Mouse (Mus musculus) liver, embryonic 16.5 days (tissue): Measurements from ENCODE around the gene Rngtt. TPM values are rescaled to one million over a fixed set of nuclear protein-coding genes. Genes with fewer than 3 reads are reported as not detected.
"Not testable (repeated sequence)": the region's sequence is repeated elsewhere in the genome, so short reads cannot be mapped to it uniquely, and the experiment has no call there.

Experiments used
- ATAC-seq: fragments of 200-750 bp; cut with Nextera tagmentation; 2 replicates; pipeline ENCODE4 v1.8.0; 2017; ENCODE audit warnings: low read depth, mild to moderate bottlenecking, moderate number of reproducible peaks, moderate library complexity
- H3K27ac ChIP-seq: fragments of 300-500 bp; sonication (generic); 2 replicates; pipeline ENCODE4 v1.5.1; 2014; ENCODE audit warnings: mild to moderate bottlenecking, low read length
- H3K27me3 ChIP-seq: fragments of 300-500 bp; sonication (generic); 2 replicates; pipeline ENCODE4 v1.6.1; 2014; ENCODE audit warnings: low read depth, low read length, mixed read lengths; ENCODE audit not compliant: control insufficient read depth, insufficient read depth
- H3K36me3 ChIP-seq: fragments of 300-500 bp; sonication (generic); 2 replicates; pipeline ENCODE4 v1.6.1; 2014; ENCODE audit warnings: mild to moderate bottlenecking; ENCODE audit not compliant: control insufficient read depth, insufficient read depth
- H3K4me1 ChIP-seq: fragments of 300-500 bp; sonication (generic); 2 replicates; pipeline ENCODE4 v1.6.1; 2014; ENCODE audit warnings: low read depth, low read length, mixed read lengths; ENCODE audit not compliant: control insufficient read depth
- H3K4me2 ChIP-seq: fragments of 300-500 bp; sonication (generic); 2 replicates; pipeline ENCODE4 v1.6.1; 2014; ENCODE audit warnings: low read depth, low read length, mixed read lengths
- H3K4me3 ChIP-seq: fragments of 300-500 bp; sonication (generic); 2 replicates; pipeline ENCODE4 v1.5.1; 2014; ENCODE audit warnings: low read depth, mild to moderate bottlenecking, low read length
- H3K9ac ChIP-seq: fragments of 300-500 bp; sonication (generic); 2 replicates; pipeline ENCODE4 v1.6.1; 2014; ENCODE audit warnings: low read depth, low read length
- H3K9me3 ChIP-seq: fragments of 300-500 bp; sonication (generic); replicated peaks from 2 replicates; pipeline ENCODE4 v1.6.1; 2016; ENCODE audit warnings: low read length; ENCODE audit not compliant: control insufficient read depth
- WGBS: fragments of 180-500 bp; shearing (Covaris S2); extraction: QIAGEN DNeasy Blood & Tissue Kit; methylation state at CpG from one replicate; pipeline ENCODE4 v1.1.7; 2014; ENCODE audit not compliant: insufficient replicate concordance; 5-methylcytosine and 5-hydroxymethylcytosine counted together
- polyA plus RNA-seq: library from polyadenylated mRNA; unstranded; fragments of >200 nt; fragmentation: Nextera tagmentation; extraction: Ambion mirVana; gene quantifications from 2 replicates; pipeline ENCODE4 v1.2.1, GENCODE M21; 2015

Gene Rngtt
- polyA plus RNA-seq, 1 experiment from 2014 or later, result 13.3 TPM

- no peaks in the 10 kb centered on the region for H3K4me1 ChIP-seq
- no peaks in the 10 kb centered on the region for H3K36me3 ChIP-seq
- H3K4me3 ChIP-seq, result no peak overlapping the region
- no peak overlapping the region for H3K27ac ChIP-seq
- no peak overlapping the region for H3K4me2 ChIP-seq
- WGBS, result 76% methylated on average over 1 of the region's 1 CpGs
- no peaks in the 10 kb centered on the region; the same call in 1 of the 2 replicates for H3K9me3 ChIP-seq
- no peak for ATAC-seq
- no peaks in the 10 kb centered on the region for H3K27me3 ChIP-seq
- H3K9ac ChIP-seq, result no peak overlapping the region
Observed at GRCm38 (mm10) chr4:33303057-33303456, 7.1 kb upstream of the Rngtt start.

- H3K4me3 ChIP-seq, result no peak overlapping the region
- H3K27me3 ChIP-seq, result no peaks in the 10 kb centered on the region
- no peak for ATAC-seq
- peaks cover 17% of the 10 kb centered on the region for H3K4me1 ChIP-seq
- no peak overlapping the region for H3K27ac ChIP-seq
- no peak overlapping the region for H3K4me2 ChIP-seq
- 64% methylated on average over 4 of the region's 4 CpGs for WGBS
- no peaks in the 10 kb centered on the region for H3K36me3 ChIP-seq
- no peaks in the 10 kb centered on the region; the same call in 1 of the 2 replicates for H3K9me3 ChIP-seq
- H3K9ac ChIP-seq, result no peak overlapping the region
Observed at GRCm38 (mm10) chr4:33307146-33307545, 3.0 kb upstream of the Rngtt start.

- H3K36me3 ChIP-seq, result no peaks in the 10 kb centered on the region
- peaks cover 19% of the 10 kb centered on the region for H3K4me1 ChIP-seq
- no peak for ATAC-seq
- WGBS, result 5% methylated on average over 12 of the region's 12 CpGs
- peak overlapping the region; percentile 84 for H3K4me2 ChIP-seq
- H3K9ac ChIP-seq, result peak overlapping the region; percentile 88
- peak overlapping the region; percentile 92 for H3K4me3 ChIP-seq
- H3K9me3 ChIP-seq, result no peaks in the 10 kb centered on the region
- H3K27me3 ChIP-seq, result no peaks in the 10 kb centered on the region
- peak overlapping the region; percentile 13; the same call in 1 of the 2 replicates for H3K27ac ChIP-seq
Observed at GRCm38 (mm10) chr4:33310840-33311437, 828 bp downstream of the Rngtt start.

- not testable (repeated sequence) for H3K4me3 ChIP-seq, H3K27me3 ChIP-seq, H3K27ac ChIP-seq, H3K9ac ChIP-seq, H3K9me3 ChIP-seq, ATAC-seq, H3K4me2 ChIP-seq, H3K36me3 ChIP-seq
- 97% methylated on average over 6 of the region's 8 CpGs for WGBS
- H3K4me1 ChIP-seq, result peaks cover 17% of the 10 kb centered on the region
Observed at GRCm38 (mm10) chr4:33314150-33314549, 4.0 kb downstream of the Rngtt start.

GRCm38 (mm10) chr4:33315840-33316239 lies 5.7 kb downstream of the Rngtt start:
- Histone ChIP-seq H3K36me3 (no peaks in the 10 kb centered on the region), H3K9ac (no peak overlapping the region), H3K4me2 (no peak overlapping the region), H3K27me3 (no peaks in the 10 kb centered on the region), H3K4me1 (peaks cover 12% of the 10 kb centered on the region), H3K9me3 (no peaks in the 10 kb centered on the region), H3K4me3 (no peak overlapping the region), H3K27ac (no peak overlapping the region)
- 57% methylated on average over 5 of the region's 5 CpGs for WGBS
- ATAC-seq, result no peak

- H3K27me3 ChIP-seq, result no peaks in the 10 kb centered on the region
- no peak overlapping the region for H3K27ac ChIP-seq
- H3K9ac ChIP-seq, result no peak overlapping the region
- H3K36me3 ChIP-seq, result peaks cover 12% of the 10 kb centered on the region
- H3K4me2 ChIP-seq, result no peak overlapping the region
- no peaks in the 10 kb centered on the region for H3K4me1 ChIP-seq
- H3K9me3 ChIP-seq, result no peaks in the 10 kb centered on the region
- H3K4me3 ChIP-seq, result no peak overlapping the region
- WGBS, result 45% methylated on average over 4 of the region's 4 CpGs
- ATAC-seq, result no peak
Observed at GRCm38 (mm10) chr4:33331147-33331546, 21.0 kb downstream of the Rngtt start.

- Histone ChIP-seq H3K36me3 (peaks cover 12% of the 10 kb centered on the region), H3K27ac (no peak overlapping the region)
Observed at GRCm38 (mm10) chr4:33332956-33333455, 22.9 kb downstream of the Rngtt start.

GRCm38 (mm10) chr4:33337999-33338398 lies 27.9 kb downstream of the Rngtt start:
- no peaks in the 10 kb centered on the region for H3K27me3 ChIP-seq
- H3K36me3 ChIP-seq, result peaks cover 8% of the 10 kb centered on the region
- no peak overlapping the region for H3K9ac ChIP-seq
- WGBS, result 90% methylated on average over 1 of the region's 1 CpGs
- no peak overlapping the region for H3K4me2 ChIP-seq
- peak overlapping the region; percentile 21; the same call in 1 of the 2 replicates for H3K27ac ChIP-seq
- H3K4me3 ChIP-seq, result no peak overlapping the region
- ATAC-seq, result peak; percentile 75
- peaks cover 9% of the 10 kb centered on the region for H3K4me1 ChIP-seq
- H3K9me3 ChIP-seq, result no peaks in the 10 kb centered on the region

More at GRCm38 (mm10) chr4:33332956-33333455, 22.9 kb downstream of the Rngtt start:
- no peak for ATAC-seq
- 90% methylated on average over 1 of the region's 1 CpGs for WGBS
- H3K27me3 ChIP-seq, result no peaks in the 10 kb centered on the region
- H3K4me2 ChIP-seq, result no peak overlapping the region
- no peak overlapping the region for H3K4me3 ChIP-seq
- H3K9ac ChIP-seq, result no peak overlapping the region
- peaks cover 3% of the 10 kb centered on the region for H3K4me1 ChIP-seq
- no peaks in the 10 kb centered on the region for H3K9me3 ChIP-seq

GRCm38 (mm10) chr4:33342877-33343731 lies 33.0 kb downstream of the Rngtt start:
- no peak overlapping the region for H3K9ac ChIP-seq
- peak overlapping the region; percentile 32; the same call in 1 of the 2 replicates for H3K4me2 ChIP-seq
- no peaks in the 10 kb centered on the region for H3K9me3 ChIP-seq
- no peak; the same call in 1 of the 2 replicates for ATAC-seq
- peak overlapping the region; percentile 72 for H3K27ac ChIP-seq
- H3K27me3 ChIP-seq, result no peaks in the 10 kb centered on the region
- H3K4me3 ChIP-seq, result no peak overlapping the region
- WGBS, result 83% methylated on average over 7 of the region's 7 CpGs
- peaks cover 5% of the 10 kb centered on the region for H3K36me3 ChIP-seq
- H3K4me1 ChIP-seq, result peaks cover 14% of the 10 kb centered on the region
